Mouse (Mus musculus) limb, embryonic 15.5 days (tissue): Measurements from ENCODE around the gene Cdsn. TPM values are rescaled to one million over a fixed set of nuclear protein-coding genes. Genes with fewer than 3 reads are reported as not detected.

ENCODE experiments used
- ATAC-seq: fragments of 200-750 bp; cut with Nextera tagmentation; 2 replicates; pipeline ENCODE4 v1.8.0; 2017; ENCODE audit warnings: low read depth, moderate TSS enrichment; ENCODE audit not compliant: insufficient number of reproducible peaks, low FRiP score, low TSS enrichment
- H3K27ac ChIP-seq: fragments of 300-500 bp; sonication (generic); 2 replicates; pipeline ENCODE4 v1.5.1; 2015; ENCODE audit warnings: moderate library complexity, mild to moderate bottlenecking, inconsistent platforms
- H3K27me3 ChIP-seq: fragments of 300-500 bp; sonication (generic); 2 replicates; pipeline ENCODE4 v1.6.1; 2015; ENCODE audit warnings: inconsistent platforms
- H3K36me3 ChIP-seq: fragments of 300-500 bp; sonication (generic); 2 replicates; pipeline ENCODE4 v1.6.1; 2015; ENCODE audit warnings: inconsistent platforms
- H3K4me1 ChIP-seq: fragments of 300-500 bp; sonication (generic); 2 replicates; pipeline ENCODE4 v1.6.1; 2015; ENCODE audit warnings: inconsistent platforms
- H3K4me2 ChIP-seq: fragments of 300-500 bp; sonication (generic); 2 replicates; pipeline ENCODE4 v1.6.1; 2015; ENCODE audit warnings: mild to moderate bottlenecking, inconsistent platforms
- H3K4me3 ChIP-seq: fragments of 300-500 bp; sonication (generic); 2 replicates; pipeline ENCODE4 v1.5.1; 2015; ENCODE audit warnings: mild to moderate bottlenecking, inconsistent platforms
- H3K9ac ChIP-seq: fragments of 300-500 bp; sonication (generic); 2 replicates; pipeline ENCODE4 v1.6.1; 2015; ENCODE audit warnings: inconsistent platforms
- H3K9me3 ChIP-seq: fragments of 300-500 bp; sonication (generic); 2 replicates; pipeline ENCODE4 v1.6.1; 2016; ENCODE audit warnings: inconsistent platforms
- WGBS: fragments of 180-500 bp; shearing (Covaris S2); methylation state at CpG from one replicate; pipeline ENCODE4 v1.1.7; 2015; 5-methylcytosine and 5-hydroxymethylcytosine counted together
- polyA plus RNA-seq: library from polyadenylated mRNA; unstranded; fragments of >200 nt; fragmentation: Nextera tagmentation; extraction: Ambion mirVana; gene quantifications from 2 replicates; pipeline ENCODE4 v1.2.1, GENCODE M21; 2015

Cdsn gene
- polyA plus RNA-seq, 1 experiment from 2014 or later = 2.0 TPM

- Histone ChIP-seq H3K4me2 (peak overlapping the region; percentile 85; the same call in 1 of the 2 replicates), H3K4me3 (no peak overlapping the region), H3K27me3 (0 out of 2 replicates have a peak, but pooled peaks cover 4% of the 10 kb centered on the region), H3K4me1 (peaks cover 44% of the 10 kb centered on the region), H3K27ac (no peak overlapping the region), H3K9ac (no peak overlapping the region), H3K9me3 (no peaks in the 10 kb centered on the region), H3K36me3 (peaks cover 15% of the 10 kb centered on the region; the same call in 1 of the 2 replicates)
- WGBS = 26% methylated on average over 2 of the region's 2 CpGs
- no peak for ATAC-seq
Measured at GRCm38 (mm10) chr17:35513886-35514285, 38.0 kb upstream of the Cdsn start.

- no peaks in the 10 kb centered on the region for H3K9me3 ChIP-seq
- H3K27ac ChIP-seq = no peak overlapping the region
- 44% methylated on average over 6 of the region's 6 CpGs for WGBS
- peak overlapping the region; percentile 65 for H3K4me3 ChIP-seq
- peaks cover 38% of the 10 kb centered on the region for H3K4me1 ChIP-seq
- H3K9ac ChIP-seq = 0 out of 2 replicates have a peak overlapping the region, but pooled peaks have one; percentile 26
- H3K36me3 ChIP-seq = peaks cover 15% of the 10 kb centered on the region; the same call in 1 of the 2 replicates
- no peaks in the 10 kb centered on the region for H3K27me3 ChIP-seq
- H3K4me2 ChIP-seq = peak overlapping the region; percentile 85
- ATAC-seq = no peak
Measured at GRCm38 (mm10) chr17:35514756-35515155, 37.2 kb upstream of the Cdsn start.

- 5% methylated on average over 25 of the region's 25 CpGs for WGBS
- no peak for ATAC-seq
Measured at GRCm38 (mm10) chr17:35515911-35516640, 35.9 kb upstream of the Cdsn start.

GRCm38 (mm10) chr17:35516652-35517500, 35.1 kb upstream of the Cdsn start, which contains the start of the genes Tcf19 and Cchcr1:
Tcf19 (minus strand) TSS chr17:35516824.
Cchcr1 (plus strand) TSS chr17:35517100.
- Histone ChIP-seq H3K4me1 (peaks cover 38% of the 10 kb centered on the region), H3K27me3 (no peaks in the 10 kb centered on the region), H3K4me3 (peak within 1 kb of the TSS; percentile 65), H3K27ac (peak within 1 kb of the TSS; percentile 70), H3K36me3 (peaks cover 27% of the 10 kb centered on the region), H3K9ac (peak within 1 kb of the TSS; percentile 55), H3K9me3 (no peaks in the 10 kb centered on the region), H3K4me2 (peak within 1 kb of the TSS; percentile 85)
- under 1% methylated on average over 67 of the region's 67 CpGs for whole genome bisulfite sequencing
- peak; percentile 93 for ATAC-seq

More at GRCm38 (mm10) chr17:35515911-35516640, 35.9 kb upstream of the Cdsn start:
- no peaks in the 10 kb centered on the region for H3K27me3 ChIP-seq
- H3K4me2 ChIP-seq = peak overlapping the region; percentile 85
- peak overlapping the region; percentile 52 for H3K9ac ChIP-seq
- H3K4me1 ChIP-seq = peaks cover 38% of the 10 kb centered on the region
- peak overlapping the region; percentile 43 for H3K27ac ChIP-seq
- H3K9me3 ChIP-seq = no peaks in the 10 kb centered on the region
- H3K36me3 ChIP-seq = peaks cover 21% of the 10 kb centered on the region
- peak overlapping the region; percentile 65 for H3K4me3 ChIP-seq

GRCm38 (mm10) chr17:35517526-35517925, 34.4 kb upstream of the Cdsn start:
- no peaks in the 10 kb centered on the region for H3K9me3 ChIP-seq
- H3K4me2 ChIP-seq = peak overlapping the region; percentile 85
- H3K4me1 ChIP-seq = peaks cover 38% of the 10 kb centered on the region
- peak overlapping the region; percentile 65 for H3K4me3 ChIP-seq
- H3K36me3 ChIP-seq = peaks cover 28% of the 10 kb centered on the region
- H3K27me3 ChIP-seq = no peaks in the 10 kb centered on the region
- peak overlapping the region; percentile 70 for H3K27ac ChIP-seq
- peak overlapping the region; percentile 55; the same call in 1 of the 2 replicates for H3K9ac ChIP-seq
- ATAC-seq = no peak
- 3% methylated on average over 12 of the region's 12 CpGs for WGBS

- 82% methylated on average over 9 of the region's 9 CpGs for WGBS
Measured at GRCm38 (mm10) chr17:35524354-35524753, 27.6 kb upstream of the Cdsn start.

GRCm38 (mm10) chr17:35526644-35527043, 25.3 kb upstream of the Cdsn start:
- Histone ChIP-seq H3K4me3 (no peak overlapping the region), H3K4me2 (no peak overlapping the region), H3K36me3 (peaks cover 81% of the 10 kb centered on the region), H3K27me3 (no peaks in the 10 kb centered on the region), H3K9me3 (no peaks in the 10 kb centered on the region), H3K9ac (no peak overlapping the region), H3K27ac (no peak overlapping the region), H3K4me1 (no peaks in the 10 kb centered on the region)
- no peak for ATAC-seq
- WGBS = 78% methylated on average over 8 of the region's 8 CpGs

More at GRCm38 (mm10) chr17:35524354-35524753, 27.6 kb upstream of the Cdsn start:
- H3K9ac ChIP-seq = no peak overlapping the region
- H3K27ac ChIP-seq = no peak overlapping the region
- no peaks in the 10 kb centered on the region for H3K27me3 ChIP-seq
- H3K36me3 ChIP-seq = peaks cover 76% of the 10 kb centered on the region
- H3K4me1 ChIP-seq = no peaks in the 10 kb centered on the region
- H3K4me2 ChIP-seq = no peak overlapping the region
- no peak for ATAC-seq
- H3K4me3 ChIP-seq = no peak overlapping the region
- no peaks in the 10 kb centered on the region for H3K9me3 ChIP-seq

- Histone ChIP-seq H3K4me1 (peaks cover 10% of the 10 kb centered on the region), H3K4me3 (no peak overlapping the region), H3K9ac (no peak overlapping the region), H3K27me3 (no peaks in the 10 kb centered on the region), H3K36me3 (peaks cover 31% of the 10 kb centered on the region), H3K4me2 (no peak overlapping the region), H3K9me3 (no peaks in the 10 kb centered on the region), H3K27ac (no peak overlapping the region)
- ATAC-seq = no peak
- WGBS = 4% methylated on average over 3 of the region's 3 CpGs
Measured at GRCm38 (mm10) chr17:35532360-35532759, 19.6 kb upstream of the Cdsn start.

- 18% methylated on average over 7 of the region's 7 CpGs for WGBS
Measured at GRCm38 (mm10) chr17:35532901-35533300, 19.0 kb upstream of the Cdsn start, which contains the start of gene Psors1c2. Psors1c2 (plus strand) TSS chr17:35533201.

GRCm38 (mm10) chr17:35534343-35534742, 17.6 kb upstream of the Cdsn start:
- H3K4me2 ChIP-seq = no peak overlapping the region
- no peak overlapping the region for H3K27ac ChIP-seq
- peaks cover 16% of the 10 kb centered on the region for H3K36me3 ChIP-seq
- H3K4me1 ChIP-seq = peaks cover 10% of the 10 kb centered on the region
- no peak for ATAC-seq
- H3K9ac ChIP-seq = no peak overlapping the region
- no peak overlapping the region for H3K4me3 ChIP-seq
- 9% methylated on average over 6 of the region's 6 CpGs for WGBS
- no peaks in the 10 kb centered on the region for H3K9me3 ChIP-seq
- no peaks in the 10 kb centered on the region for H3K27me3 ChIP-seq

More at GRCm38 (mm10) chr17:35532901-35533300, 19.0 kb upstream of the Cdsn start, which contains the start of gene Psors1c2:
- Histone ChIP-seq H3K4me1 (peaks cover 10% of the 10 kb centered on the region), H3K4me3 (no peak within 1 kb of the TSS), H3K27me3 (no peaks in the 10 kb centered on the region), H3K27ac (no peak within 1 kb of the TSS), H3K4me2 (no peak within 1 kb of the TSS), H3K36me3 (peaks cover 29% of the 10 kb centered on the region), H3K9me3 (no peaks in the 10 kb centered on the region), H3K9ac (no peak within 1 kb of the TSS)
- ATAC-seq = no peak

- no peak for ATAC-seq
- Histone ChIP-seq H3K9ac (no peak overlapping the region), H3K27ac (no peak overlapping the region), H3K9me3 (no peaks in the 10 kb centered on the region), H3K4me1 (peaks cover 10% of the 10 kb centered on the region), H3K4me2 (no peak overlapping the region), H3K27me3 (no peaks in the 10 kb centered on the region), H3K36me3 (no peaks in the 10 kb centered on the region), H3K4me3 (no peak overlapping the region)
- 57% methylated on average over 4 of the region's 4 CpGs for WGBS
Measured at GRCm38 (mm10) chr17:35537421-35537820, 14.5 kb upstream of the Cdsn start.
